Mouse (Mus musculus) megakaryocyte, embryonic 14.5 days (primary cell): ENCODE measurements around the gene Clybl.

Source experiments
- FLI1 ChIP-seq: IDR thresholded peaks from 2 replicates; pipeline ENCODE4 v1.6.1; 2012; ENCODE audit warnings: low read length, inconsistent platforms, mixed read lengths
- GATA1 ChIP-seq: IDR thresholded peaks from 3 replicates; pipeline ENCODE4 v1.6.1; 2012; ENCODE audit warnings: mixed read lengths, low read length, inconsistent platforms, borderline replicate concordance

GRCm38 (mm10) chr14:122412841-122413541 lies 231.5 kb downstream of the Clybl start:
- TF ChIP-seq FLI1 (no peak), GATA1 (no peak)
